Mouse (Mus musculus): ENCODE results near the gene Ucp3. TPM values are rescaled to one million over a fixed set of nuclear protein-coding genes. Genes with fewer than 3 reads are reported as not detected.

Ucp3 gene
- polyA plus RNA-seq, 1 experiment: not detected

- Histone ChIP-seq H3K4me3 (ENCODE audit: insufficient read depth, low read length) (no peak overlapping the region), H3K27ac (ENCODE audit: insufficient read depth, low read depth, low read length) (no peak overlapping the region), H3K4me1 (ENCODE audit: control insufficient read depth, insufficient read depth, low read length) (peaks cover 21% of the 10 kb centered on the region)
- TF ChIP-seq POLR2A (IDR thresholded peaks at IDR 0.05; ENCODE audit: borderline replicate concordance, low read depth, low read length): no peak
- no peak for TF ChIP-seq CTCF (IDR thresholded peaks at IDR 0.05; ENCODE audit: low read depth, low read length)
Measured at GRCm38 (mm10) chr7:100488474-100489048, 15.8 kb downstream of the Ucp3 start.

- TF ChIP-seq CTCF (IDR thresholded peaks at IDR 0.05; ENCODE audit: low read depth, low read length) (no peak), POLR2A (IDR thresholded peaks at IDR 0.05; ENCODE audit: borderline replicate concordance, low read depth, low read length) (no peak)
- Histone ChIP-seq H3K4me1 (ENCODE audit: control insufficient read depth, insufficient read depth, low read length) (peaks cover 19% of the 10 kb centered on the region), H3K27ac (ENCODE audit: insufficient read depth, low read depth, low read length) (peak overlapping the region; percentile 17; the same call in 1 of the 2 replicates), H3K4me3 (ENCODE audit: insufficient read depth, low read length) (peak overlapping the region; percentile 65)
Measured at GRCm38 (mm10) chr7:100492391-100493116, 19.8 kb downstream of the Ucp3 start.

GRCm38 (mm10) chr7:100493117-100493483 is 20.3 kb downstream of the Ucp3 start, which contains the start of gene Ucp2:
Ucp2 (plus strand) TSS chr7:100493337.
- peak within 1 kb of the TSS; percentile 65 for H3K4me3 ChIP-seq (ENCODE audit: insufficient read depth, low read length)
- no peak for TF ChIP-seq CTCF (IDR thresholded peaks at IDR 0.05; ENCODE audit: low read depth, low read length)
- peak; percentile 98 for TF ChIP-seq POLR2A (IDR thresholded peaks at IDR 0.05; ENCODE audit: borderline replicate concordance, low read depth, low read length)
- H3K27ac ChIP-seq (ENCODE audit: insufficient read depth, low read depth, low read length): peak within 1 kb of the TSS; percentile 97
- peaks cover 20% of the 10 kb centered on the region for H3K4me1 ChIP-seq (ENCODE audit: control insufficient read depth, insufficient read depth, low read length)

GRCm38 (mm10) chr7:100493484-100494414 is 21.0 kb downstream of the Ucp3 start:
- Histone ChIP-seq H3K27ac (ENCODE audit: insufficient read depth, low read depth, low read length) (peak overlapping the region; percentile 97), H3K4me3 (ENCODE audit: insufficient read depth, low read length) (peak overlapping the region; percentile 65), H3K4me1 (ENCODE audit: control insufficient read depth, insufficient read depth, low read length) (peaks cover 26% of the 10 kb centered on the region)
- TF ChIP-seq CTCF (IDR thresholded peaks at IDR 0.05; ENCODE audit: low read depth, low read length): no peak
- TF ChIP-seq POLR2A (IDR thresholded peaks at IDR 0.05; ENCODE audit: borderline replicate concordance, low read depth, low read length): no peak

GRCm38 (mm10) chr7:100494415-100494831 is 21.6 kb downstream of the Ucp3 start:
- Histone ChIP-seq H3K4me1 (ENCODE audit: control insufficient read depth, insufficient read depth, low read length) (peaks cover 29% of the 10 kb centered on the region), H3K27ac (ENCODE audit: insufficient read depth, low read depth, low read length) (peak overlapping the region; percentile 97), H3K4me3 (ENCODE audit: insufficient read depth, low read length) (peak overlapping the region; percentile 65)
- no peak for TF ChIP-seq POLR2A (IDR thresholded peaks at IDR 0.05; ENCODE audit: borderline replicate concordance, low read depth, low read length)
- no peak for TF ChIP-seq CTCF (IDR thresholded peaks at IDR 0.05; ENCODE audit: low read depth, low read length)

- Histone ChIP-seq H3K4me3 (ENCODE audit: insufficient read depth, low read length) (peak overlapping the region; percentile 65), H3K4me1 (ENCODE audit: control insufficient read depth, insufficient read depth, low read length) (peaks cover 33% of the 10 kb centered on the region), H3K27ac (ENCODE audit: insufficient read depth, low read depth, low read length) (peak overlapping the region; percentile 97)
- TF ChIP-seq CTCF (IDR thresholded peaks at IDR 0.05; ENCODE audit: low read depth, low read length) (no peak), POLR2A (IDR thresholded peaks at IDR 0.05; ENCODE audit: borderline replicate concordance, low read depth, low read length) (no peak)
Measured at GRCm38 (mm10) chr7:100495042-100495441, 22.3 kb downstream of the Ucp3 start.

GRCm38 (mm10) chr7:100495581-100496251 is 22.9 kb downstream of the Ucp3 start:
- Histone ChIP-seq H3K27ac (ENCODE audit: insufficient read depth, low read depth, low read length) (peak overlapping the region; percentile 97), H3K4me1 (ENCODE audit: control insufficient read depth, insufficient read depth, low read length) (peaks cover 33% of the 10 kb centered on the region), H3K4me3 (ENCODE audit: insufficient read depth, low read length) (peak overlapping the region; percentile 65)
- TF ChIP-seq CTCF (IDR thresholded peaks at IDR 0.05; ENCODE audit: low read depth, low read length): no peak
- no peak for TF ChIP-seq POLR2A (IDR thresholded peaks at IDR 0.05; ENCODE audit: borderline replicate concordance, low read depth, low read length)

- peak overlapping the region; percentile 61 for H3K4me3 ChIP-seq (ENCODE audit: insufficient read depth, low read length)
- H3K4me1 ChIP-seq (ENCODE audit: control insufficient read depth, insufficient read depth, low read length): peaks cover 33% of the 10 kb centered on the region
- H3K27ac ChIP-seq (ENCODE audit: insufficient read depth, low read depth, low read length): peak overlapping the region; percentile 95
- TF ChIP-seq CTCF (IDR thresholded peaks at IDR 0.05; ENCODE audit: low read depth, low read length) (no peak), POLR2A (IDR thresholded peaks at IDR 0.05; ENCODE audit: borderline replicate concordance, low read depth, low read length) (no peak)
Measured at GRCm38 (mm10) chr7:100496371-100496770, 23.6 kb downstream of the Ucp3 start.

- TF ChIP-seq CTCF (IDR thresholded peaks at IDR 0.05; ENCODE audit: low read depth, low read length) (no peak), POLR2A (IDR thresholded peaks at IDR 0.05; ENCODE audit: borderline replicate concordance, low read depth, low read length) (no peak)
- Histone ChIP-seq H3K4me3 (ENCODE audit: insufficient read depth, low read length) (peak overlapping the region; percentile 61), H3K27ac (ENCODE audit: insufficient read depth, low read depth, low read length) (peak overlapping the region; percentile 95), H3K4me1 (ENCODE audit: control insufficient read depth, insufficient read depth, low read length) (peaks cover 33% of the 10 kb centered on the region)
Measured at GRCm38 (mm10) chr7:100496791-100497190, 24.0 kb downstream of the Ucp3 start.
